Mouse (Mus musculus) spleen, postnatal 36 days (tissue): ENCODE measurements around the gene Fuz.

Source experiments
- DNase-seq, 2 experiments: peaks; one replicate each; pipeline ENCODE4 v3.0.0; 2022; ENCODE audit warnings: low spot score in 2 of 2, mixed read lengths in 1 of 2

The Fuz gene

DNA sequence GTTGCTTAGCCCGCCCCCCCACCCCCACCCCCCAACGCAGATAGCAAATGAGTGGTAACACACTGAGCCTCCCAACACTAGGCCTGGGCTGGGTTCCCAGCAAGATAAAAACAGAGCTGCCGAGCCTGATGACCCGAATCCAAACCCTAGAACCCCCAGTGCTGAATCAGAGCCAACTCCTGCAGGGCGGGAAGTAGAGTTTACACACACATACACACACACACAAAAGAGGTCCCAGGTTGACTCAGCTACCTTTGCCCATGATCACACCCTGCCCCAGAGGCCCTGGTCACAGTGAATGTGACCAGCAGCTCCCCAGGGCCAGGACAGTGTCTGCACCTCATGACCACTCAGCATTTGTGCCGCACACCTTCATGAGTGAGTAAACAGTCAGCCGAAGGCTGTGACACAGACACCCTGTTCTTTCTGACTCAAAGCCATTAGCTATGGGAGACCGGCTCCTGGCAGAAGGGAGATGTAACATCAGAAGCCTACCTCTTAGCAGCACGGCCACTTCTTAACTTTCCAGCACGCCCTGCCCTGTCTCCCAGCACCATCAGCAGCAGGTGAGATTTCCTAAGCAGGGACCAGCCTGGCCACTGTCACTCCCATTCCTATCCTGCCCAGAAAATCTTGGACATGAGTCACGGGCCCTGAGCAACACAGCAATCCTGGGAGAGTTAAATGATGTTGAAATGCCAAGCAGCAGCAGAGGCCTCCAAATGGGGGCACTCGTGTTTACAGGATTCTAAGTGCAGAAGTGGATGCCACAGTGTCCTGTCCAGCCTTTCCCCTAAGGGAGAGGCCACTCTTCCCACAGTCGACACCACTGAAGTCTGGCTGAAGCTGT, 7.4 kb upstream of the Fuz start:
- DNase-seq = no peak

DNA sequence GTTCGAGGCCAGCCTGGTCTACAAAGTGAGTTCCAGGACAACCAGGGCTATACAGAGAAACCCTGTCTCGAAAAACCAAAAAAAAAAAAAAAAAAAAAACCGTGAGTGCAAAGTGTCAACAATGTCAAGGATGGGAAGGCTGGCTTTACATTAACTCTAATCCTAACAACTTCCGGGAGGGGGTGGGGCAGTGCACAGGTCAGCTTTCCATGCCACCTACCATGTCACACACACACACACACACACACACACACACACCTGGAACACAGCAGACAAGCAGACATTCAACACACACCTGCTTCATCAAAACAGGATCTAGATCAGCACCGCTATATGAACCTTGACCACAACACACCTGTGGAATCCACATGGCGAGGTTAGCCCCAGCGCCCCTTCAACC, 5.7 kb upstream of the Fuz start:
- no peak for DNase-seq

DNA sequence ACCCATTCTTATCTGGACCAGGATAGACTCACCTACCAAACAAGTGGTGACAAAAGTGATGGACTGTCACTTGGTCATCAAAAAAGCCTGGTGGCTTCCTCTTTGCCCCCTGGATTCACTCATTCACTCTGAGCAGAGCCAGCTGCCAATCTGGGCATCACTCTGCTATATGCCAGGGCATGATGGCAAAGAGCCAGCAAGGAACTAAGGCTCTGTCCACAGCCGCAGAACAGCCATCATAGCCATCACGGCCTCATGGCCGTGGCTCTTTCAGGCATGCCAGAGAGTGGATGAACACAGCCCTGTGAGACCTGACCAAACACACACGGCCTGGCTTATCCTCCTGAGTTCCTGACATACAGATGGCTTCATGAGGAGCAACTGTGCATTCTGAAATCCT, 5.1 kb upstream of the Fuz start:
- DNase-seq = no peak

DNA sequence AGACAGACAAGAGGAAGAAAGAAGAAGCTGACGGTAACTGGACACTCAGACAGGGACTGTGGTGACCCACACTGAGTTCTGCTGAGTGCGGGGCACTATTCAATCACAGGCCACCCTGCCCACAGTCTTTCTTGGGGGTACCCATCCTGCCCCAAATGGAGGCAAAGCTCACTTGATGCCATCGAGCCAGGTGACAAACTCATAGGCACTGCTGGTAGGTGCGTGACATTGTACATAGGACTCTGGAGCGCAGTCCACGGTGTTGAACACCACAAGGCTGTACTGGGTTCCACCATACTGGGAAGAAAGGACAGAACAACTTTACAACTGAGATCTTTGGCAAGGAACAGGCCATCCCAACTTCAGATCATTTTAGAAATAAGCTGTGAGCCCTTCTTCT, 4.3 kb upstream of the Fuz start:
- DNase-seq = no peak

DNA sequence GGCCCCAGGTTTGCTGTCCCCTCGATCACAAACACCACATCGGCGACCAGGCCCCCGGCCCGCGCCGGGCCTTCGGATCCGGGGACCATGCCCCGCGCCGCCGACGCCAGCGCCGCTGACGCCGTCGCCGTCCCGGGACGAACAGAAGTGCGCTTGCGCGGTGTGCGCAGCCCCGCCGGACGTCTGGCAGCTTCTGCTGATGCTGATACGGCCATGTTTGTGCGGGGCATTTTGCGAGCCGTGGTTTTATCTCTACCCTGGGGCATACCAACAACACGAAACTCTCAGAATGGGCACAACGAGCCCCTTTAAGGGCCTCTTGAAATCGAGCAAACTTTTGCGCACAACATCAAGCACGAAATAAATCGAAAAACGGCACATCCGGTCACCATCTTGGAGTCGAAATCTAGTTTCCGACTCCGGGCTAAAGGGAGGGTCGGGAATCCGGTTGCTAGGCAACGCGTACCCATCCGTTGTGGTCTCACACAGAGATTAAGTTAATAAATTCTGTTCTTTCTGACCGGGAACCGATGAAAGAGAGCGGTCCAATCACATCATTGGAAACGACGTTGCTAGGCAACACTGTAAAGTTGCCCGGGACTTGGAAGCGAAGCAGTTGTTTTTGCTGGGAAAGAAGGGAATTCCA, 3.5 kb upstream of the Fuz start, which contains the start of gene Med25:
TSS of gene Med25 (minus strand) at position 437 of the 646 bp plus-strand sequence.
- DNase-seq = peak; percentile 84 to 86

DNA sequence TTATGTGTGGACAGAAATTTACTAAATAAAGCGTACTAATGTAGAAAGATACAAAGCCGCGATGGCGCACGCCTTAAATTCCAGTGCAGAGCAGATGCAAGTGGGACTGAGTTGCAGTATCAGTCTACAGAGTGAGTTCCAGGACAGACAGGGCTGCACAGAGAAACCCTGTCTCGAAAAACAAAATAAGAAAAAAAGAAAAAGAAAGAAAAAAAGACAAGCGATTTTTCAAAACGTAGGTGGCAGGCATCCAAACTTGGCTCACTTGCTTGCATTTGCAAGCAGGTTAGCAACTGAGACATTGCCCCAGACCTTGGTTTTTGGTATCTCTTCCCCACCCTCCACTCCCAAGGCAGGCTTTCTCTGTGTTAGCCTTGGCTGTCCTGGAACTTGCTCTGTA, 2.7 kb upstream of the Fuz start:
- DNase-seq = no peak

DNA sequence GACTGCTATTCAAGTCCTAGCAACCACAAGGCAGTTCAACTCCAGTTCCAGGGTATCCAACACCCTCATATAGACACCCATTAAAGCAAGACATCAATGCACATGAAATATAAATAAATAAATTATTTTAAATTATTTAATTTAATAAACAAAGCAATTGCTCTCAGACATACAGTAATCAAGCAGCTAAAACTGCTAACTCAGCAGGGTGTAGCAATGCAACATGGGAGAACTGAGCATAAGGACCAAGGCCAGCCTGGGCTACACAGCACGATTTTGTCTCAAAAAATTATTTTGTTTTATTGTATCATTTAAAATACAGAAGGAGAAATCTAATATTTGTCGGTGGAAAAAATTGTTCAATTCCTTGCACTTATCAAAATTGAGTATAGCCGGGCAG, 1.7 kb upstream of the Fuz start:
- DNase-seq = no peak

DNA sequence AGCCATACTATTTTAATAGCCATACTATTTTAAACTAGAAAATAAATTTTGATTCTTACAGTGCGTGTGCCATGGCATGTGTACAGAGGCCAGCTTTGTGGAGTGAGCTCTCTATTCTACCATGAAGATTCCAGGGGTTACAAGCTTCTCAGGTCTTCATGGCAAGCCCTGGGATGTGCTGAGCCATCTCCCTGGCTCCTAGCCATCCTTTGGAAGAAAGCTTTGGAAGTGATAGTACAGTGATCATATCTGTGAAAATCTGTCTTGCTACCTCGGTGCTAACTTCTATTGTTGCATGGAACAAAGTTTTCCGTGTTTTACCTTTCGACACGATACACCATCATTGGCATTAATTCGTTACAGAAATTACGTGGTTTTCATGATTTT, 680 bp upstream of the Fuz start:
- no peak for DNase-seq

DNA sequence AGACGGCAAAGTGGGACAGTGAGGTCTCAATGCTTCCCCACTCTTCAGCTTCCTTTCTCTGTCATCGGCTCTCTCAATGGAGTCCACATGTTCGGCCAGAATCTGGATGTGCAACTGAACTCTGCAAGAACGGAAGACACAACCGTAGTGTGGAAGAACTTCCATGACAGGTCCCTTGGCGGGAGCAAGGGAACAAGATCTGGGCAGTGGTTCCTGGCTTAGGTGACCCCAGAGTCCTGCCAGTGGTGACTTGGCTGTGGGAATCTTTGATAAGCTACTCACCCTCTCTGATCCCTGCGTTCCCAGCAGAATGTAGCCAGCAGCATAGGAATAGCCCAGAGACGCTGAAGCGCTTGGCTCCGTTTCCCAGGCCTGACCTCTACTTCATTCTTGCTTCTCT, 620 bp downstream of the Fuz start:
- no peak for DNase-seq

DNA sequence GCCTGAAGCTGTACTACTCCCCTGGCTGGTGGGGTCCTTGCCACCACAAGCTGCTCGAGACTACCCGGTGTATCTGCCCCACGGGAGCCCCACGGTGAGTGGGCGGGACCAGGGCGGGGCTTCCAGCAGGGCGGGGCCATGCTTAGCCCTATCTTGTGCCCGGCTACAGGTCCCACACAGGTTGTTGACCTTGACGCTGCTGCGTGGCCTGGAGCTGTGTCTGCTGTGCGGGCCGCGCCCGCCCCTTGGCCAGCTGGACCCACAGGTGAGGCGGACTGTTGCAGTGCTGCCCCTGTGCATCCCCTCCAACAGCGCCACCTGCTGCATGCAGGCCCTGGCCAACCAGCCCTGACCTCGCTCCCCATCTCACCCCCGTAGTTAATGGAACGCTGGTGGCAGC, 2.7 kb downstream of the Fuz start:
- peak in 1 of 2 experiments; percentile 21 for DNase-seq

DNA sequence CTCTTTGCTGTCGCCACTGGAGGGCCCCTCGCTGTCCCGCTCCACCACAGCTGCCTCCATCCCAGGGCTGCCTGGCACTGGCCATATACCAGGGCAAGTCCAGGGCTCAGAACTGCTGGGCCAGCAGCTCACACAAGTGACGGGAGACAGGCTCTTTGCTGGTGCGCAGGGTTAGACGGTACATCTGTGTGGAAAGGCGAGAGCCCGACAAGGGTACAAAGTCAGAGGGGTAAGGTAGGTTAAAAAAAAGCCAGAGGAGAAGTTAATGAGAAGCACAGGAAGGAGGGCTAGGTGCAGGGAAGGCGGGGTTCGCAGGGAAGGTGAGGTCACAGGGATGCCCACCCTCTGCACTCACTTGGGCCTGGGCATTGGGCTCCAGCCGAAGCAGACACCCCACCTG, 4.8 kb downstream of the Fuz start:
- DNase-seq = no peak

DNA sequence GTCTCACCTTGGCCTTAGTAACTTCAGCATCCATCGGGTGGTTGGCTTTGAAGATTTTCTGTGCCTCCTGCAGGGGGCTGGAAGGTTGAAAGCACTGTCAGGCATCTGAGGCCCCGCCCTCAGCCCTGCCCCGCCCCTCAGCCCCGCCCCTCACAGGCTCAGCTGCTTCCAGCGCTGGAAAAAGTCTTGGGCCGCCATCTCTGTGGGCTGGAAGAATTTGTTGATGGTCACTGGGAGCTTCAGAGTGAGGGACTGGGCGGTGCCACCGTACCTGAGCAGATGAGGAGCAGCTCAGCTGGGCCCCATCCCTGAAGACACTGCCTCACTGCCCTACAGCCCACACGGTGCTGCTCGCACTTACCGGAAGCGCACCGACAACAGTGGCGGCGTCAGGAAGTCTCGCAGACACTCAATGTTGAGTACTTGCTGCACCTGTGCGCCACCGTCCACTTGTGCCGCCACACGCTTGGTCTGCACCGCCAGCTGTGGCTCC, 5.4 kb downstream of the Fuz start:
- DNase-seq = peak; percentile 58 to 59

DNA sequence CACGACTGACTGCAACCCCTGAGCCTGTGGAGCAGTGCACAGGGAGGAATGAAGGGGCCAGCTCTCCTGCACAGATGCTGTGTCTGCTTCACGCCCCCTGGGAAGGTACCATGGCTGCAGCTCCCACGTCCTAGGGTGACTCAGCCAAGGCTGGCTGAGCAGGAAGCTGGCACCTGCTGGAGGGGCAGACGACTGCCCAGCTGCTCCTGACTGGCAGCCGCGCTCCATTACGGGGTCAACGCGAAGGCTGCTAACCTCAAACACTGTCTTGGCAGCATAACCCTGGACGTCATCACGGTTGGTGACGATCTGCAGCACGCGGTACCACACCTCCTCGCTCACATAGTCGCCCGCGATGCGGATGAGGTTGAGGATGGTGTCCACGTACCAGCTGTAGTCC, 9.6 kb downstream of the Fuz start:
- DNase-seq = no peak

DNA sequence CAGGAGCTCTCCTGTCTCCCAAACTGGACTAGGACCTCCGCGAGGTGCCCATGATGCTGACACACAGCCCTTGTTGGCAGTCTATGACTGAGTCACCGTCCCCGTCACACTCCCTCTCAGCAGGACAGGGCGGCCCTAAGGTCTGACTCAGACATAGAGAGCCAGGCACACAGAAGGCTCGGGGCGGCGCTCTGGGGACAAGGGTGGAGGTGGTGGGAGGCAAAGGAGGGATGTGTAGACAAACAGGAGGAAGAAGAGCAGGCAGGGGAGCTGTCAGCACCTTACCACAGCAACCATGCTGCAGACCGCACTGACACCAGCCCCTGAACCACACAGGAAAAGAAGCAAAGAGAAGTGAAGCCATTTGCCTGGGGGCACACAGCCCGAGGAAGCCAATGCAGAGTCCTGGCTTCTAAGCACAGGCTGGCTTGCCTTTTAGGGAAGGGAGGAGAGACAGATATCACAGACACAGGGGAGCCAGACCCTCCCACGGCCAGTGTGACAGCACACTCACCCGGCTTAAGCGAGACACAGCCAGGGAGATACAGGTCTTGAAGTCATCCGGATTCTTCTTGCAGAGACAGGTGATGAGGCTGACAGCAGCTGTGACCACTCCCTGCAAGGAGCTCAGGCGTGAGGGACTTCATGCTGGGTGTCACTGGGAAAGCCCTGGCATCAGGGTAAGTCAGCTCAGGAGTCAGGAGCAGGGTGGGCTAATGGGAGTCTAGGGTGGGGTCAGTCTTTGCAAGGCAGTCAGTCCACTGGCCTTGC, 13.0 kb downstream of the Fuz start:
- no peak for DNase-seq

DNA sequence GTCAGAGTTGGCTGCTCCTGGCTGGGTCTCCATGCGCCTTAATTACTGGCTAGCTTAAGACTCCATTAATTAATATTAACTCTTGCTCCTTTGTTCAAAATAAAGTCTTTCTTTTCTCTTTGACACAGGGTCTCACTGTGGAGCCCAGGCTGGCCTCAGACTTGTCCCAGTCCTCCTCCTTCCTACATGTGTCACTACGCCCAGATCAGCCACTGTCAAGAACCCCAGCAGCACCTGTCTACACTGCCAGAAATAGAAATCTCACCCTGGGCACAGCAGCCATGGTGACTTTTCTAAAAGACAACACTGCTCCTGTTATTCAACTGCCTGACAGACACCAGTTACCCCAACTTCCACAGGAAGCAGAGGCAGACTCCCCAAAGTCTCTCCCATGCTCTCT, 18.5 kb downstream of the Fuz start:
- DNase-seq = no peak

DNA sequence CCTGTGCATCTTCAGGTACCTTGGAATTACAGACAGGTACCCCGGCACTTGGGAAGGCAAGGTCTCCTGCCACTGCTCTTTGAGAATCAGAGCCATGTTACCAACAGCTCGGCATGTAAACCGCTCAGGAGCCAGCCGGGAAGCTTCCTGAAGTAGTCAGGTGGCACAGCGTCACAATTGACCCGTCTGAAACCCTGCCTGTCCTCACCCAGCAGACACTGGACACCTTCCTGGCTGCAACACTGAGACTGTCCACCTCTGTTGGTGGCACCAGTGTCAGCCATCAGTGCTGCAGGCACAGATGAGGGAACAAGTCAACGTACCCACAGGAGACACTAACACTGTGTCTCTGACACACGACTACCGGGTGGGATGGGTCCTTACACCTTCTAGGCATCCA, 19.4 kb downstream of the Fuz start:
- DNase-seq = no peak

DNA sequence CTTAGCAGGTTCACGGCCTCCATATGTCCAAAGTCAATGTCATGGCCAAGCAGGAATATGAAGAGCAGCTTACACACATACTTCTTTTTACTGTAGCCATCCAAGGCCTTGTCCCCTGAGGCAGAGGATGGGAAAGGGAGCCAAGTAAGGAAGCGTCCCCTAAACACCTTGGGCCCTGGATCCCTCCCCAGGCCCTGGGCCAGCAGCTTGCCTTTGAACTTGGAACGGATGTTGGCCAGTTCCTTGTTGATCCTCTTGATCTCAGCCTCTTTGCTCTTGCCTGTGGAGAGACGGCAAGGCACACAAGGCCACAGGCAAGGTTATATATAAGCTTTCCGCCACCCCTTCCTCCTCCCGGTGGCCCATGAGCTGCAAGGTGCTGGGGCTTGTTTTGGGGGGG, 20.3 kb downstream of the Fuz start:
- no peak for DNase-seq

DNA sequence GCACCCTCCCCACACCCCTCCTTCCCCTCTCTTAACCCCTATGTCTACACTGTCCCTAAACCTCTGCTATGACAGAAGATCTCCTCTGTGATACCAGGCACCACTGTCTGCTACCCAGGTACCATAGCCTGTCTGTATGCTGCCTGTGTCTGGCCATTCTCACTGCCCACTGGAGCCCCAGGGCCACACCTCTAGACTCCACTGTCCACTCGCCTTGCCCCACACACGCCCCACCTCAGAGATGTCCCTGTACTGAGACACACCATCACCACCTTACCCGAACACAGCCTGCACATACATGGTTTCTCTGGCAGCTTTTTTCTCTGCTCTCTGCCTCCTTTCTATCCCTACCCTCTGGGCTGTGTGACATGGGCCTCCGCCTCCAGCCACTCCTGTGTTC, 21.0 kb downstream of the Fuz start:
- DNase-seq = no peak

DNA sequence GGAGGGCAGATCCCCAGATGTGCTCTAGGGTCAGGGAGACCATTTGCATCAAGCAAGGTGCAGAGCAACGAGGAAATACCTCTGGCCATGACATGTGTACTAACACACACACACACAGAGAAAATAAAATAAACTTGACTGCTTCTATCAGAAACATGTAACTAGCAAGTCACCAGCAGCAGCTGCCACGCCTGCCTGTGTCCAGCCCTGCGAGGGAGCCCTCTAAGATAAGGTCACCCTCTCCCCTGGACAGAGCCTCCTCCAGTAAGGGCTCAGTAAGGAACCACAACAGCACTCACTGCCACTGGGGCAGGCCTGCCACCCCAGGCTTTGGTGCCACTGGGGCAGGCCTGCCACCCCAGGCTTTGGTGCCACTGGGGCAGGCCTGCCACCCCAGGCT, 22.3 kb downstream of the Fuz start:
- no peak for DNase-seq

DNA sequence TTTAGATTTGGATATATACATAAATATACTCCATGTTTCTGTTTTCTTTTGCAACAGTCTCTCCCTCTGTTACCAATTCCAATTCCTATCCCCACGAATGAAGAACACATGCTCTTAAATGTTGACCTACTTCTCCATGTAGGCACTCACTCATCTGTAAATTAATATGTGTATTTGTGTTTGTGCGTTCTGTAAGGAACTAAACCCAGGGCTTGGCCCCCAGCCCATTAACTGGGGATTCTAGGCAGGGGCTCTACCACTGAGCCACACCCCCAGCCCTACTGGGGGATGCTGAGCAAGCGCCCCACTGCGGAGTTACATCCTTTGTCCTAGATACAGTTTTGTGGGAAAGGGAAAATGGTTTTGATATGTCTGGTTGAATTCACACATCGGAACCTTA, 23.2 kb downstream of the Fuz start:
- no peak for DNase-seq

DNA sequence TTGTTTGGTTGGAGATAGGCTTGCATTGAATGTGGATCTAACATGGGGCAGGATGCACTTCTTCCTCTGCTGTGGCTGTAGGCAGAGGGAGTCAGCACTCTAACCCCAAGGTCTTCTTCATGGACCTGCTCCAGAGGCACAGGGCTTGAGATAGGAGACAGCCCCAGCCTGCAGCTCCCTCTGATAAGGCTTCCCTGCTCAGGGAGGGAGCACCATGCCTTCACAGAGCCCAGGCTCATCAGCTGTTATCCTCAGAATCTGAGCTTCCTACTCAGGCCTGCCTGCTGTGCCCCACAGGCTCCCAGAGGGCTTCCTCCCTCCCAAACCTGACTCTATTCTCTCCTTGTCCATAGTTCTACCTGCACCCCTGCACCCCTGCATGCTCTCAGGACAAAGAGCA, 26.7 kb downstream of the Fuz start:
- DNase-seq = no peak

DNA sequence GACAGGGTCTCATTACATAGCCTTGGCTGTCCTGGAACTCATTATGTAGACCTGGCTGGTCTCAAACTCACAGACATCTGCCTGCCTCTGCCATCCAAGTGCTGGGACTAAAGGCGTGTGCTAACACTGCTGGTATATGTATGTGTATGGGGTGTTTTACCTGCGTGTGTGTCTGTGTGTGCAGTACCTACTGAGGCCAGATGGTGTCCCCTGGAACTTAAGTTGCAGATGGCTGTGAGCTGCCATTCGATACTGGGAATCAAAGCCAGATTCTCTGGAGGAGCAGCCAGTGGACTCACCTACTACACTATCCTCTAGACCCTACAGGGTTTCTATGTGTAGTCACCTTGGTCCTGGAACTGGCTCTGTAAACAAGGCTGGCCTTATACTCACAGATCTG, 29.6 kb downstream of the Fuz start:
- no peak for DNase-seq

DNA sequence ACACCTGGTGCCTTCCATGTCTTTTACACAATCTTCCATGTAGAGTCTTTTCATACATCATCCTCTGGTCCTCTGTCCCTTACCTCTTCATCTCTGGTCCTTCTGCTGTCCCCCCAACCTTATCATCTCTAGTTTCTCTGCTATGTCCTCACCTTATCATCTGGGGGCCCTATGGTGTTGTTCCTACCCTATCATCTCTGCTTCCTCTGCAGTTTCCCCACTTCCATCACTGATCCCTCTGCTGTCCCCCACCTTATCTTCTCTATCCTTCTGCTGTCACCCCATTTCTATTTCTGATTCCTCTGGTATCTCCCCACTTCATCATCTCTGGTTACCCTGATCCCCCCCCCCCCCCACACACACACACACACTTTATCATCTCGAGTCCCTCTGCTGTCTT, 32.7 kb downstream of the Fuz start:
- DNase-seq = no peak
